8 mouse cellular contexts compared by ENCODE assay signal in genomic region chr11:83441235-83441634, GRCm38 (mm10). TPM values are rescaled to one million over a fixed set of nuclear protein-coding genes. Genes with fewer than 3 reads are reported as not detected.
A peak's percentile ranks its signal among the peaks of the same experiment; 100 is the strongest.
DNase-seq lines count a peak whose midpoint lies in the region; ATAC-seq and TF ChIP-seq lines count a peak whose summit lies in the region.

No protein-coding gene starts in this region.

- TF ChIP-seq POLR2A in thymus, adult 2 months (IDR thresholded peaks at IDR 0.05; ENCODE audit: control insufficient read depth, extremely low read depth, insufficient read depth, low read length, poor library complexity) = no peak

- DNase-seq in liver, embryonic 11.5 days (ENCODE audit: low spot score) = no peak
- no peak for DNase-seq in liver
- DNase-seq in gastrocnemius, adult 2 months = peak; percentile 68
- no peak for DNase-seq in thymus, adult 2 months
- DNase-seq in cerebellum, adult 11-12 months = no peak
- DNase-seq in ovary, postnatal 14 days (ENCODE audit: low spot score) = no peak

- H3K27me3 ChIP-seq in liver, embryonic 11.5 days (replicated peaks; ENCODE audit: control insufficient read depth, insufficient read depth, low read length) = peaks cover 53% of the 10 kb centered on the region
- H3K27me3 ChIP-seq in hindbrain, embryonic 13.5 days = peaks cover 63% of the 10 kb centered on the region
- peaks cover 64% of the 10 kb centered on the region for H3K27me3 ChIP-seq in neural tube, embryonic 13.5 days
- H3K27me3 ChIP-seq in thymus, adult 2 months (ENCODE audit: control insufficient read depth, insufficient read depth, low read length) = 0 out of 2 replicates have a peak, but pooled peaks cover 4% of the 10 kb centered on the region

- TF ChIP-seq CTCF in gastrocnemius, adult 2 months (IDR thresholded peaks at IDR 0.05) = no peak
- TF ChIP-seq CTCF in thymus, adult 2 months (IDR thresholded peaks at IDR 0.05; ENCODE audit: borderline replicate concordance, control insufficient read depth, extremely low read depth, insufficient read depth, low read length, poor library complexity) = no peak

- no peaks in the 10 kb centered on the region for H3K9me3 ChIP-seq in liver, embryonic 11.5 days (ENCODE audit: control insufficient read depth, low read length)
- H3K9me3 ChIP-seq in hindbrain, embryonic 13.5 days = no peaks in the 10 kb centered on the region
- H3K9me3 ChIP-seq in neural tube, embryonic 13.5 days = no peaks in the 10 kb centered on the region

- H3K27ac ChIP-seq in liver, embryonic 11.5 days (ENCODE audit: low read depth, low read length) = no peak overlapping the region
- H3K27ac ChIP-seq in gastrocnemius, adult 2 months = peak overlapping the region; percentile 66
- no peak overlapping the region for H3K27ac ChIP-seq in hindbrain, embryonic 13.5 days
- no peak overlapping the region for H3K27ac ChIP-seq in neural tube, embryonic 13.5 days (replicated peaks)
- H3K27ac ChIP-seq in thymus, adult 2 months (ENCODE audit: control insufficient read depth, insufficient read depth, low read length) = no peak overlapping the region

- peaks cover 13% of the 10 kb centered on the region for H3K4me1 ChIP-seq in liver, embryonic 11.5 days (replicated peaks; ENCODE audit: control insufficient read depth, insufficient read depth, low read length)
- peaks cover 18% of the 10 kb centered on the region for H3K4me1 ChIP-seq in hindbrain, embryonic 13.5 days (replicated peaks)
- H3K4me1 ChIP-seq in neural tube, embryonic 13.5 days (replicated peaks) = peaks cover 18% of the 10 kb centered on the region
- peaks cover 10% of the 10 kb centered on the region for H3K4me1 ChIP-seq in thymus, adult 2 months (replicated peaks; ENCODE audit: control insufficient read depth, insufficient read depth, low read length)

- H3K4me2 ChIP-seq in liver, embryonic 11.5 days = peak overlapping the region; percentile 97
- peak overlapping the region; percentile 80; the same call in 1 of the 2 replicates for H3K4me2 ChIP-seq in hindbrain, embryonic 13.5 days
- H3K4me2 ChIP-seq in neural tube, embryonic 13.5 days = peak overlapping the region; percentile 84; the same call in 1 of the 2 replicates

- WGBS in liver, embryonic 11.5 days = 48% methylated on average over 7 of the region's 7 CpGs
- 48% methylated on average over 7 of the region's 7 CpGs for WGBS in hindbrain, embryonic 13.5 days
- 39% methylated on average over 7 of the region's 7 CpGs for WGBS in neural tube, embryonic 13.5 days
- 71% methylated on average over 7 of the region's 7 CpGs for WGBS in thymus, adult 2 months

- no peaks in the 10 kb centered on the region for H3K36me3 ChIP-seq in liver, embryonic 11.5 days (ENCODE audit: control insufficient read depth, insufficient read depth, low read length)
- no peaks in the 10 kb centered on the region for H3K36me3 ChIP-seq in hindbrain, embryonic 13.5 days
- no peaks in the 10 kb centered on the region for H3K36me3 ChIP-seq in neural tube, embryonic 13.5 days
- H3K36me3 ChIP-seq in thymus, adult 2 months (ENCODE audit: control insufficient read depth, insufficient read depth, low read length) = no peaks in the 10 kb centered on the region

- no peak overlapping the region for H3K9ac ChIP-seq in liver, embryonic 11.5 days (ENCODE audit: low read depth, low read length)
- H3K9ac ChIP-seq in hindbrain, embryonic 13.5 days = no peak overlapping the region
- H3K9ac ChIP-seq in neural tube, embryonic 13.5 days = no peak overlapping the region

- intact Hi-C loops in gastrocnemius, adult 2 months (cut with DNase I) = no loop called here

- H3K4me3 ChIP-seq in liver, embryonic 11.5 days (ENCODE audit: low read depth, low read length) = no peak overlapping the region
- H3K4me3 ChIP-seq in gastrocnemius, adult 2 months = peak overlapping the region; percentile 86
- H3K4me3 ChIP-seq in hindbrain, embryonic 13.5 days = 0 out of 2 replicates have a peak overlapping the region, but pooled peaks have one; percentile 60
- H3K4me3 ChIP-seq in neural tube, embryonic 13.5 days = no peak overlapping the region
- H3K4me3 ChIP-seq in thymus, adult 2 months (ENCODE audit: control insufficient read depth, insufficient read depth, low read length) = no peak overlapping the region

- no peak for ATAC-seq in liver, embryonic 11.5 days (replicated peaks; ENCODE audit: low FRiP score)
- no peak for ATAC-seq in hindbrain, embryonic 13.5 days (ENCODE audit: low FRiP score)
- no peak for ATAC-seq in neural tube, embryonic 13.5 days (ENCODE audit: low read depth)

RNA-seq across cellular contexts. Expression of gene 1700020L24Rik, which starts 3.8 kb away (rescaled TPM):
- 0.49 and 0.82 TPM in 2 replicates for polyA plus RNA-seq in liver, embryonic 11.5 days (2014; fragmentation: Nextera tagmentation; extraction: Ambion mirVana)
- not detected for total RNA-seq in gastrocnemius, adult 2 months (2021)
- 0.48 TPM in 1 of 2 replicates, not detected in the other for polyA plus RNA-seq in hindbrain, embryonic 13.5 days (2015; fragmentation: Nextera tagmentation; extraction: Ambion mirVana)
- 0.36 TPM in 1 of 2 replicates, not detected in the other for polyA plus RNA-seq in neural tube, embryonic 13.5 days (2015; fragmentation: Nextera tagmentation; extraction: Ambion mirVana)
- 1.9 and 2.0 TPM in 2 replicates for polyA plus RNA-seq in thymus, adult 2 months (2012; rRNA removed)

RNA-seq across cellular contexts. Expression of gene Gas2l2, which starts 12.0 kb away (rescaled TPM):
- polyA plus RNA-seq in liver, embryonic 11.5 days (2014; fragmentation: Nextera tagmentation; extraction: Ambion mirVana) = not detected in 2 replicates
- not detected for total RNA-seq in gastrocnemius, adult 2 months (2021)
- polyA plus RNA-seq in hindbrain, embryonic 13.5 days (2015; fragmentation: Nextera tagmentation; extraction: Ambion mirVana) = 0.43 and 1.4 TPM in 2 replicates
- polyA plus RNA-seq in neural tube, embryonic 13.5 days (2015; fragmentation: Nextera tagmentation; extraction: Ambion mirVana) = 0.07 and 0.29 TPM in 2 replicates
- polyA plus RNA-seq in thymus, adult 2 months (2012; rRNA removed) = 0.10 and 0.12 TPM in 2 replicates

RNA-seq across cellular contexts. Expression of gene Mmp28, which starts 21.6 kb away (rescaled TPM):
- 0.71 and 0.88 TPM in 2 replicates for polyA plus RNA-seq in liver, embryonic 11.5 days (2014; fragmentation: Nextera tagmentation; extraction: Ambion mirVana)
- 1 to 10 TPM; 1.9 to 3.2 TPM for total RNA-seq in gastrocnemius, adult 2 months (2021)
- 3.5 and 3.8 TPM in 2 replicates for polyA plus RNA-seq in hindbrain, embryonic 13.5 days (2015; fragmentation: Nextera tagmentation; extraction: Ambion mirVana)
- 3.5 and 4.6 TPM in 2 replicates for polyA plus RNA-seq in neural tube, embryonic 13.5 days (2015; fragmentation: Nextera tagmentation; extraction: Ambion mirVana)
- 6.0 and 8.2 TPM in 2 replicates for polyA plus RNA-seq in thymus, adult 2 months (2012; rRNA removed)

RNA-seq across cellular contexts. Expression of gene Taf15, which starts 31.7 kb away (rescaled TPM):
- polyA plus RNA-seq in liver, embryonic 11.5 days (2014; fragmentation: Nextera tagmentation; extraction: Ambion mirVana) = 6.0 and 6.6 TPM in 2 replicates
- total RNA-seq in gastrocnemius, adult 2 months (2021) = 10 to 100 TPM; 27.1 to 30.5 TPM
- 14.7 and 16.4 TPM in 2 replicates for polyA plus RNA-seq in hindbrain, embryonic 13.5 days (2015; fragmentation: Nextera tagmentation; extraction: Ambion mirVana)
- polyA plus RNA-seq in neural tube, embryonic 13.5 days (2015; fragmentation: Nextera tagmentation; extraction: Ambion mirVana) = 10.8 and 11.8 TPM in 2 replicates
- 17.1 and 20.0 TPM in 2 replicates for polyA plus RNA-seq in thymus, adult 2 months (2012; rRNA removed)

RNA-seq across cellular contexts. Expression of gene Rasl10b, which starts 32.3 kb away (rescaled TPM):
- 0.40 and 1.5 TPM in 2 replicates for polyA plus RNA-seq in liver, embryonic 11.5 days (2014; fragmentation: Nextera tagmentation; extraction: Ambion mirVana)
- under 1 TPM; 0.36 to 0.50 TPM for total RNA-seq in gastrocnemius, adult 2 months (2021)
- polyA plus RNA-seq in hindbrain, embryonic 13.5 days (2015; fragmentation: Nextera tagmentation; extraction: Ambion mirVana) = 22.2 and 22.5 TPM in 2 replicates
- 24.2 and 25.3 TPM in 2 replicates for polyA plus RNA-seq in neural tube, embryonic 13.5 days (2015; fragmentation: Nextera tagmentation; extraction: Ambion mirVana)
- 1.2 and 5.3 TPM in 2 replicates for polyA plus RNA-seq in thymus, adult 2 months (2012; rRNA removed)

Comparison
In these comparisons a context has a peak if more than half of its experiments do, and no peak if none do; other contexts are left out.
1. H3K4me3 ChIP-seq: peak in gastrocnemius, adult 2 months (single experiment) and hindbrain, embryonic 13.5 days (single experiment); none in liver, embryonic 11.5 days (single experiment), neural tube, embryonic 13.5 days (single experiment) and thymus, adult 2 months (single experiment).
2. Peak in every context shown above with its lines, with median percentiles within 50 percentile points of each other: H3K4me2 ChIP-seq.